Mouse (Mus musculus) liver, adult 2 months (tissue): ENCODE measurements around the gene Ctsd.

Experiments
- CTCF ChIP-seq: fragments of 200-500 bp; IDR thresholded peaks from 2 replicates; pipeline ENCODE4 v1.5.1; 2011; ENCODE audit warnings: low read depth, low read length, control low read depth
- POLR2A ChIP-seq: fragments of 200-500 bp; IDR thresholded peaks from 2 replicates; pipeline ENCODE4 v1.6.1; 2011; ENCODE audit warnings: low read length, control low read depth; ENCODE audit not compliant: insufficient read depth; ENCODE audit errors: extremely low read depth

DNA sequence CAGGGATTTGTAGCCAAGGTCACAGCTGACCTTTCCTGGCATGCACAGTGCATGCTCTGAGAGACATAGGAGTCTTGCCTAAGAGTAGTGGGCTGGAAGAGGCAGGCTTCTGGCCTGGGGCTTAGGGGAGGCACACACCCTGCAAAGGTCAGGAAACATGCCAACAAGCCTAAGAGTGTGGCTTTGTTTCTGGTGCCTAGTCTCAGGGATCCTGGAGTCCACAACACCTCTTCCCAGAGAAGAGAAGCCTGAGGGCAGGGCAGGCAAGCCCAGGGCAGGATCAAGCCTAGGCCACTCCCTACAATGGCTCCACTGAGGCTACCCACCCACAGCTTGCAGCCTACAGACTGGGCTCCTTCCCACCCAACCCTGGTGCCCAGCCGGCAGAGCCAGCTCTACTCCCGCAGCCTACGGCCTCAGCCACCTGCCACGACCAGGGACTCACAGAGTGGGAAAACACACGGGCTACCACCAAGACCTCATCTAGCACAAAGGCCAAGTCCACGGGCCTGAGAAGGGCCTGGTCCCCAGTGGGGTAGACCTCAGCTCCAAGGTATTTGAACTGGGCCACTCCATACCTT lies 1.1 kb downstream of the Ctsd start:
- TF ChIP-seq POLR2A = 0 out of 2 replicates have a peak, but pooled peaks have one; percentile 24
- no peak for TF ChIP-seq CTCF
